Mouse (Mus musculus) lung, postnatal 14 days (tissue): ENCODE data around the gene Ddx49.

Source experiments
- DNase-seq: peaks from one replicate; pipeline ENCODE4 v3.0.0; 2021

Ddx49 gene

GRCm38 (mm10) chr8:70302358-70302890 is at the start of gene Ddx49, which contains the start of gene Cope:
TSS of gene Ddx49 (minus strand) at chr8:70302489.
TSS of gene Cope (plus strand) at chr8:70302518.
- DNase-seq, result peak; percentile 93

- DNase-seq, result no peak
Observed at GRCm38 (mm10) chr8:70352000-70352384, 49.7 kb upstream of the Ddx49 start.

DNA sequence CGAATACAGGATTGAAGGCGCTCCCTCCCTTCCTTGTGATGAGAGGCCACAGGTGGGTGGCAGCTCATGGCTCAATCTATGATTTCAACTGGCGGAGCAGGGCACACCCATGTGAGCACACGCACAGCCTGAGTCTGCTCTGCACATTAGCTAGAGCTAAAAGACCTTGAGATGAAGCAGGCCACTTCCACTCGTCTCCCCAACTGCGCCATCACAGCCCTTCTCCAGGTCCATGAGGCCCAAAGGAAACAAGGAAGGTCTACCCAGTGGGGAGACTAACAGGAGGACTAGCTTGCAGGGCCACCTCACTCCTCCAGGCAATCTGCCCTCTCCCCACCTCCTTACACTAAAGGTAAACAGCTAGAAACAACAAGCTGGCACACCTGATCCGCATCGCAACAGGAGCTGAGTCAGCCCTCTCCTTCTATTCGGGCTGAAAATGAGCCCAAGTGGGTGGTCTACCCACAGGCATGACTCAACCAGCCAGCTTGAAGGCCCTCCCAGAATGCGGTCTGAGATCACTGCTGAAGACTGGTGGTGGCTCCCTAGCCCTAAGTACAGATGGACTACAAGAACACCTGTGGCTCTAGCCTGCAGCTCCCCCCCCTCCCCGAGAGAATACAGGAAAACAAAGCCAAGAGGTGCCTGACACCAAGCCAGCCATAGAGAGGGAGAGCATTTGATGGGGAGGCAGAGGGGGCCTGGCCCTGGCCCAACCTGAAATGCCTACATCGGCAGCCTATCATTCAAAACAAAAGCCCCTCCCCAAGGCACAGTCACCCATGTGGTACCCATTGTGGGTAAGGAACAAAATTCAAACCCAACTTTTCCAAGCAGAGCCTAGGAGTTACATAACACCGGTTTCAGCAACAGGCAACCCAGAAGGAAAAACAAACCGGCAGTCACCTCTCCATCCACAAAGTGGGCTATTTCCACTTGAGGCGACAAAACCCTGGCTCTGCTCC is 49.0 kb upstream of the Ddx49 start:
- DNase-seq, result no peak

GRCm38 (mm10) chr8:70347860-70348420 is 45.7 kb upstream of the Ddx49 start:
- DNase-seq, result no peak

DNA sequence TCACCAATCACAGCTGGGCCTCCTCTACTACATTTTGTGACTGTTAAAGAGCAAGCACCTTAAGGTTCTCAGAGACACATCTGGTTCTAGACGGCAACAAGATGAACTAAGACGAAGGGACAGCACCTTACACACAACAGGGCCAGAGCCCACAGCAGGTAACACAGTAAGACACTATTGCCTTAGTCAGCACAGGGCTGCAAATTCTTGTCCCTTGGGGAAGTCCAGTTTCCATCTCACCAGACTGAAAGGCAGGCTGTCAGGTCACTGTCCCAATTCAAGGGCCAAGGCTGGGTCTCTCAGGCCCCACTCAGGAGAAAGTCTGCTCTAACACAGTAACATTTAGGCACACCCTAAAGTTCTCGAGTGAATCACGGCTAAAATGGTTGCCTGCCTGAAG is 45.2 kb upstream of the Ddx49 start:
- DNase-seq, result no peak

GRCm38 (mm10) chr8:70344279-70344678 is 42.0 kb upstream of the Ddx49 start:
- DNase-seq, result no peak

- DNase-seq, result peak; percentile 44
Observed at GRCm38 (mm10) chr8:70343696-70344095, 41.4 kb upstream of the Ddx49 start.

DNA sequence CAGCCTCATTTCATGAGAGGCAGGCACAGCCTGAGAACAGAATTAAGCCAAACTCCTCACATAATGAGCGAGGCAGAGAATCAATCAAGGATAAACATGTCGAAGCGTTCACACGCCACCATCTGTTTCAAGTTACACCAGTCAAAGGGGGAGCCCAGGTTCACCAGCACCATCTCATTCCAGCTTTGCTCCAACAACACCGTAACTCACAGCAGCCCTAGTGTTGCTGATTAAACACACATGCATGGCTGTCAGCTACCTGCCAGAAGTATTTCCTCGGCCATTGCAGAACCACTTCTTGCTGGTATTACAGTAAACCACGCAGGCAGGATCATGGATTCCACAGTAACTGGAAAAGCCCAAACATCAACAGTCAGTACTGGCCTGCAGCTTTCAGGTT is 40.8 kb upstream of the Ddx49 start:
- DNase-seq, result no peak

- no peak for DNase-seq
Observed at GRCm38 (mm10) chr8:70342007-70342406, 39.7 kb upstream of the Ddx49 start.

DNA sequence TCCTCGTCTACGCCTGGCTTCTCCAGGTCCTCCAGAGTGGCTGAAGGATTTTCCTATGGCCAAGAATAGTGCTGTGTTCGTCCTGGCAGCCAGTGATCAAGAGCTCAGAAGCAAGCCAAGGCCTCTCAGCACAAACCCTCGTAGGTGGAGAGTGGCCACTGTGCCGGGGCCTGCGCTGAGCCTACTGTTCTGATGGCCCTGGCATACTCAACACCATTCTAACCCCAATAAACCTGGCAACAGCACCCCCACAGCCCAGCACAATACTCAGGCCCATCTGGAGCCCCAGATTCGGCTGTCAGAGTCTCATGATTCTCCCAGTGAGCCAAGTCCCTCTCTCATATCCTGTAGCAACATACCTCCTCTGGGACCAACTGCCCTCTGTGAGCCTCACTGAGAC is 38.4 kb upstream of the Ddx49 start:
- no peak for DNase-seq

DNA sequence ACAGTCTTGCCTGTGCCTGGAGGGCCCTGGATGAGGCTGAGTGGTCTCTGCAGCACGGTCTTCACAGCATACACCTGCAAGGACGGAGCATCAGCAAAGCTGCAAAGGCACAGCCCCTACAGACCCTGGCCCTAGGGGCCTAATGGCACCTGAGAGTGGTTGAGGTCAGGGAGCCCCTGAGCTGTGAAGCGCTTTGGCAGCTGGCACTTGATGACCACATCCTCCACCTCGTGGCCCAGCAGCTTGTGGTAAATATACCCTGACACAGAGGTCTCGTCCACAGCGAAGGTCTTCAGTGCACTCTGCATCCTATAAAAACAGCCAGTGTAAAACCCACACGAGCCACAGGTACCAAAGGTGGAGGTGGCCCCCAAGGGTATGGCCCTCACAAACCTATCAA is 36.6 kb upstream of the Ddx49 start:
- DNase-seq, result no peak

GRCm38 (mm10) chr8:70332878-70333202 is 30.6 kb upstream of the Ddx49 start:
- no peak for DNase-seq

DNA sequence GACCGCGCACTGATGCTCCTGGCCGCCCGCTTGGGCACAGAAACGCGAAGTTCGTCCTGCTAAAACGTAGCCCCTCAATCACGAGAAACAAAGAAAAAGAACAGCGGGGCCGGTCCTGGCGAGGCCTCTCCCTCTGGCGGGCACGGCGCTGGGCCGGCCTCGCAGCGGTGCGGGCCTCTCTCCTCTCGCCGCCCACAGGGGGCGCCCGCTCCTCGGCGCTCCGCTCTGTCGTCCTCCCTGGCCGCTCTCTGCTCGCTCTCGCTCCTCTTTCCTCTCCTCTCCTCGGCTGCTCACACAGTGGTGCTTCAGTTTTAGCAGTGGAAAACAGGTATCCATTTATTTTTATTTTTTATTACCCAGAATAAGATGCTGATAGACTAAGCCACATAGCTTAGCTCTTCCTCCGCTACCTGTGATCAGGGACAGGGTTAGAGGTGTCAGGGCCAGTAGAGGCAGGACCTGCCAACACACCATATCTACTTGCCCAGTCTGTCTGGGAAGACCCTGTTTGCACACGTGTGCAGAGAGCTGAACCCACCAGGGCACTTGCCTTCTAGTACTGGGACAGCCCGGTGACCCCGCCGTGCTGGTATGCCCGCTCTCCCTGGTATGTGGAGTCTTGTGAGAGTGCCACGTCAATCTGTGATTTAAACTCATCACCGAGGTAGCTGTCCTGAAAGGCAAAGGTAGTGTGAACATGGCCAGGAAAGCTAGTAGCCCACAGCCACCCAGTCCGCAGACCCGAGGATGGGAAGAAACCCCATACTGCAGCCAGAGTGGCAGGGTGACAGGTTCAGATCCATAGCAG is 30.0 kb upstream of the Ddx49 start:
- peak; percentile 72 for DNase-seq

DNA sequence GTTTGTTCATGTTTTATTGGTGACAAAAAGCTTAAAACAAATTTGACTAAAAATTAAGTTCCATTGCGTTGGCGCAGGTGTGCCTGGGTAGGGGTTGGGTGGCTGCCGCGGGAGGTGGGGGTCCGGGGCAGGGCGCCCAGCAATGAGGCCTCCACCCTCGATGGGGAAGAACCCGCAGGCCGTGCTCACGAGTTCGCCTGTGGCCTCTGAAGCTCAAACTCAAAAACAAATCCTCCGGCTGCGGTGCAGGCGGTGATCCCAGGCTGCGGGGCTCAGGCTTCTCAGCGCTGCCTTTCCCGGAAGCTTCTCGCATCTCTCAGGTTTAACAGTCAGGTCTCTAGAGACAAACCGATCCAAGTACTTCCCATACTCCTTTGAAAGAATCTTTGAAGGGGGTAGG is 29.2 kb upstream of the Ddx49 start:
- no peak for DNase-seq

- DNase-seq, result no peak
Observed at GRCm38 (mm10) chr8:70330741-70331364, 28.6 kb upstream of the Ddx49 start.

GRCm38 (mm10) chr8:70329835-70330740 is 27.8 kb upstream of the Ddx49 start:
- DNase-seq, result no peak

DNA sequence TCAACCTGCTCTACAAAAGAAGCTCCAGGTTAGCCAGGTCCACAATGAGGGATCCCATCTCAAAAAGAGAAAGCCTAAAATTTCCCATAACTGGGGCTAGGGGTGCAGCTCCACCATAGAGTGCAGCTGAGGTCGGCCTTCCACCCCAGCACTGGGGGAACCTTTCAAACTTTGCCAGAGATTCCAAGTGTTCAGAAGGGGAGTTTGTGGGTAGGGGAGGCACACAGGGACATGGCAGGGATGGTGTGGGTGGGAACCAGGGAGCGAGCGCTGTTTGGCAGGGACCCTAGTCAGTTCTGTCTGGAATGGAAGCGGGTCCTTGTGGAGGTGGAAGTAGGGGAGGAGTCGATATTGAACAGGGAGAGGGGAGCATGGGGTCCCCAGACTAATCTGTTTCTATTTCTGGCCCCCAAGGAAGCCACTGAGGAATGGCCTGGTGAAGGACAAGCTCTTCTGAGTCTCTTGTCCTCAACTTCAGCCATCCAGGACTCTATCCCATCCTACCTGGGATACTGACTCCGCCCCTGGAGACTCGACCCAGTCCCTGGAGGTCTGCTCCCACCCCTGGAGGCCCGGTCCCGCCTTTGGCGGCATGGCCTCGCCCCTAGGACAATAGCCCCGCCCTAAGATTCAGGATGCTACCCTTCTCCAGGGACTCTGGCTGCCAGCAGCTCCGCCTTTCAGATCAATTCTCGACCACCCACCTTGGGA is 27.0 kb upstream of the Ddx49 start, which contains the start of gene Gdf1:
Gdf1 (plus strand) TSS at position 694 of the 711 bp plus-strand sequence.
- DNase-seq, result no peak

DNA sequence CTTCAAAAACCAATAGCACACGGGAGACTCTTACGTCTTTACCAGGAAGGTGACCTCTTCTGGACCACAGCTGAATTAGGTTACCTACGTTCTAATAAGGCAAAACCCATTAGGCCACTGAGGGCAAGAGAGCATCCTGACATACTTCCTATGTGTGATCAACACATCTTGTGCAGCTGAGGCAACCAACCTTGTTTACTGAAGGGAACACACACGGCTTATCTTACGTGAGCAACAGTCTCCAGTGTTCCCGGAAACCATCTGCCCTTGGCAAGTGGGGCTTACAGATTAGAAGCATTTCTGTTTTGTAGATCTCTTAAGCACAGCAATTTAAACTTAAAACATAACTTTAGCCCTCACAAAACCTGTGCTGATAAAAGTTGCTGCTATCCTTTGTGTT is 25.2 kb upstream of the Ddx49 start:
- no peak for DNase-seq

- no peak for DNase-seq
Observed at GRCm38 (mm10) chr8:70323716-70324115, 21.4 kb upstream of the Ddx49 start.

- DNase-seq, result no peak
Observed at GRCm38 (mm10) chr8:70317872-70318271, 15.6 kb upstream of the Ddx49 start.
